Mouse (Mus musculus): ENCODE measurements at regions not wholly inside any gene's neighbourhood (a gene's known extent, or its start where the extent isn't known, plus 50 kb on each side); places are given as distances from the start of the nearest gene placed in this dataset.

DNA sequence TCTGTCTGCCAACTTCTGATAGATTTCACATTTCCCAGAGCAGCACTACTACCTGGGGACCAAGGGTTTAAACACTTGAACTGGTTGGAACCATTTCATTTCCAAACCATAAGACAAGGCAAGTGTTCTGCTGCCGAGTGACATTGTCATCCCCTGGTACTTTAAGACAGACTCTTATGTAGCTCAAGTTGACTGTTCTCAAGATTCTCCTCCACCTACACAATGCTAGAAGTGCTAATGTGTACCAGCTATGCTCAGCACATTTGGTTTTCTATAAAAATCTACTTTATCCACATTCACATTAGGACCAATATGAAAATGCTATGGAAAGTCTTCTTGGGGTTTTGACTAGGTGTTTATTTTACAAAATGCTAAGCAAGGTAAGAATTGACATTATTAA lies 357.3 kb downstream of the Trib2 start:
- TF ChIP-seq CTCF (IDR thresholded peaks at IDR 0.05; ENCODE audit: low read depth, low read length) (no peak), POLR2A (IDR thresholded peaks at IDR 0.05; ENCODE audit: extremely low read depth, insufficient read depth, low read length) (no peak)

Data from liver, adult 2 months (tissue).